Mouse (Mus musculus): ENCODE data around the gene Ggta1. TPM values are rescaled to one million over a fixed set of nuclear protein-coding genes. Genes with fewer than 3 reads are reported as not detected.

Ggta1 gene
- total RNA-seq, 1 experiment from 2014 or later: 72.5 TPM

Other genes starting within 250 kb of the Ggta1 start
- gene Gsn, start 206.9 kb downstream of the Ggta1 start, total RNA-seq (2017): 8.9 and 9.7 TPM in 2 replicates
- gene Stom, start 126.3 kb downstream of the Ggta1 start, total RNA-seq (2017): 76.2 and 80.6 TPM in 2 replicates
- not detected in 2 replicates for gene 4930568D16Rik, start 95.5 kb downstream of the Ggta1 start, total RNA-seq (2017)
- not detected in 2 replicates for gene 4930402F06Rik, start 66.1 kb downstream of the Ggta1 start, total RNA-seq (2017)
- gene Dab2ip, start 95.0 kb upstream of the Ggta1 start, total RNA-seq (2017): 4.2 and 10.1 TPM in 2 replicates

Measured in common myeloid progenitor, adult 5-6 weeks (primary cell).